Mouse (Mus musculus): ENCODE data around the gene Acox1. TPM values are rescaled to one million over a fixed set of nuclear protein-coding genes. Genes with fewer than 3 reads are reported as not detected.

Gene Acox1
- polyA plus RNA-seq, 1 experiment, result 265 TPM

GRCm38 (mm10) chr11:116187226-116187930 is 11.5 kb downstream of the Acox1 start:
- H3K27me3 ChIP-seq (replicated peaks; ENCODE audit: control insufficient read depth, insufficient read depth, low read length), result no peaks in the 10 kb centered on the region
- WGBS, result 55% methylated on average over 11 of the region's 11 CpGs
- H3K36me3 ChIP-seq (ENCODE audit: control insufficient read depth, insufficient read depth, low read length), result peaks cover 5% of the 10 kb centered on the region; the same call in 1 of the 2 replicates
- H3K4me3 ChIP-seq (ENCODE audit: insufficient read depth, low read depth, low read length), result no peak overlapping the region
- no peaks in the 10 kb centered on the region; the same call in 1 of the 2 replicates for H3K4me1 ChIP-seq (ENCODE audit: control insufficient read depth, insufficient read depth, low read length)
- TF ChIP-seq POLR2A (IDR thresholded peaks at IDR 0.05; ENCODE audit: low read depth, low read length), result no peak
- TF ChIP-seq CTCF (conservative IDR thresholded peaks at IDR 0.05; ENCODE audit: insufficient read depth, insufficient read length, low read depth, low read length), result no peak
- no peak overlapping the region for H3K27ac ChIP-seq (ENCODE audit: insufficient read depth, low read depth, low read length)
- DNase-seq, result no peak

- Histone ChIP-seq H3K27me3 (replicated peaks; ENCODE audit: control insufficient read depth, insufficient read depth, low read length) (no peaks in the 10 kb centered on the region), H3K27ac (ENCODE audit: insufficient read depth, low read depth, low read length) (no peak overlapping the region), H3K4me1 (ENCODE audit: control insufficient read depth, insufficient read depth, low read length) (no peaks in the 10 kb centered on the region; the same call in 1 of the 2 replicates), H3K4me3 (ENCODE audit: insufficient read depth, low read depth, low read length) (no peak overlapping the region), H3K36me3 (ENCODE audit: control insufficient read depth, insufficient read depth, low read length) (peaks cover 9% of the 10 kb centered on the region)
- 84% methylated on average over 11 of the region's 11 CpGs for WGBS
- no peak for DNase-seq
- TF ChIP-seq POLR2A (IDR thresholded peaks at IDR 0.05; ENCODE audit: low read depth, low read length) (no peak), CTCF (conservative IDR thresholded peaks at IDR 0.05; ENCODE audit: insufficient read depth, insufficient read length, low read depth, low read length) (no peak)
Observed at GRCm38 (mm10) chr11:116186360-116186759, 12.5 kb downstream of the Acox1 start.

GRCm38 (mm10) chr11:116185836-116186235 is 13.0 kb downstream of the Acox1 start:
- H3K4me3 ChIP-seq (ENCODE audit: insufficient read depth, low read depth, low read length), result no peak overlapping the region
- WGBS, result 80% methylated on average over 3 of the region's 3 CpGs
- no peak for TF ChIP-seq CTCF (conservative IDR thresholded peaks at IDR 0.05; ENCODE audit: insufficient read depth, insufficient read length, low read depth, low read length)
- TF ChIP-seq POLR2A (IDR thresholded peaks at IDR 0.05; ENCODE audit: low read depth, low read length), result no peak
- no peaks in the 10 kb centered on the region; the same call in 1 of the 2 replicates for H3K4me1 ChIP-seq (ENCODE audit: control insufficient read depth, insufficient read depth, low read length)
- peaks cover 9% of the 10 kb centered on the region for H3K36me3 ChIP-seq (ENCODE audit: control insufficient read depth, insufficient read depth, low read length)
- DNase-seq, result no peak
- no peak overlapping the region for H3K27ac ChIP-seq (ENCODE audit: insufficient read depth, low read depth, low read length)
- H3K27me3 ChIP-seq (replicated peaks; ENCODE audit: control insufficient read depth, insufficient read depth, low read length), result no peaks in the 10 kb centered on the region

- no peaks in the 10 kb centered on the region for H3K27me3 ChIP-seq (replicated peaks; ENCODE audit: control insufficient read depth, insufficient read depth, low read length)
- peaks cover 17% of the 10 kb centered on the region; the same call in 1 of the 2 replicates for H3K4me1 ChIP-seq (ENCODE audit: control insufficient read depth, insufficient read depth, low read length)
- peaks cover 27% of the 10 kb centered on the region for H3K36me3 ChIP-seq (ENCODE audit: control insufficient read depth, insufficient read depth, low read length)
- TF ChIP-seq POLR2A (IDR thresholded peaks at IDR 0.05; ENCODE audit: low read depth, low read length), result no peak
- no peak for TF ChIP-seq CTCF (conservative IDR thresholded peaks at IDR 0.05; ENCODE audit: insufficient read depth, insufficient read length, low read depth, low read length)
- DNase-seq, result peak; percentile 43
- H3K4me3 ChIP-seq (ENCODE audit: insufficient read depth, low read depth, low read length), result no peak overlapping the region
- no peak overlapping the region for H3K27ac ChIP-seq (ENCODE audit: insufficient read depth, low read depth, low read length)
- WGBS, result 65% methylated on average over 20 of the region's 20 CpGs
Observed at GRCm38 (mm10) chr11:116178411-116179121, 20.3 kb downstream of the Acox1 start.

- Histone ChIP-seq H3K36me3 (ENCODE audit: control insufficient read depth, insufficient read depth, low read length) (peaks cover 31% of the 10 kb centered on the region), H3K4me3 (ENCODE audit: insufficient read depth, low read depth, low read length) (no peak overlapping the region), H3K27me3 (replicated peaks; ENCODE audit: control insufficient read depth, insufficient read depth, low read length) (no peaks in the 10 kb centered on the region), H3K27ac (ENCODE audit: insufficient read depth, low read depth, low read length) (no peak overlapping the region; the same call in 1 of the 2 replicates), H3K4me1 (ENCODE audit: control insufficient read depth, insufficient read depth, low read length) (peaks cover 31% of the 10 kb centered on the region; the same call in 1 of the 2 replicates)
- TF ChIP-seq CTCF (conservative IDR thresholded peaks at IDR 0.05; ENCODE audit: insufficient read depth, insufficient read length, low read depth, low read length) (no peak), POLR2A (IDR thresholded peaks at IDR 0.05; ENCODE audit: low read depth, low read length) (no peak)
- no peak for DNase-seq
- 71% methylated on average over 7 of the region's 7 CpGs for WGBS
Observed at GRCm38 (mm10) chr11:116176010-116176409, 22.8 kb downstream of the Acox1 start.

- WGBS, result 38% methylated on average over 22 of the region's 22 CpGs
- no peaks in the 10 kb centered on the region for H3K27me3 ChIP-seq (replicated peaks; ENCODE audit: control insufficient read depth, insufficient read depth, low read length)
- peaks cover 28% of the 10 kb centered on the region for H3K36me3 ChIP-seq (ENCODE audit: control insufficient read depth, insufficient read depth, low read length)
- peak overlapping the region; percentile 89 for H3K27ac ChIP-seq (ENCODE audit: insufficient read depth, low read depth, low read length)
- H3K4me1 ChIP-seq (ENCODE audit: control insufficient read depth, insufficient read depth, low read length), result peaks cover 36% of the 10 kb centered on the region; the same call in 1 of the 2 replicates
- TF ChIP-seq CTCF (conservative IDR thresholded peaks at IDR 0.05; ENCODE audit: insufficient read depth, insufficient read length, low read depth, low read length) (0 out of 2 replicates have a peak, but pooled peaks have one; percentile 0), POLR2A (IDR thresholded peaks at IDR 0.05; ENCODE audit: low read depth, low read length) (no peak)
- H3K4me3 ChIP-seq (ENCODE audit: insufficient read depth, low read depth, low read length), result no peak overlapping the region
- DNase-seq, result peak; percentile 89
Observed at GRCm38 (mm10) chr11:116174775-116175448, 23.9 kb downstream of the Acox1 start.
